Mouse (Mus musculus) embryonic facial prominence, embryonic 13.5 days (tissue): ENCODE data around the gene Adm2. TPM values are rescaled to one million over a fixed set of nuclear protein-coding genes. Genes with fewer than 3 reads are reported as not detected.

Experiments
- ATAC-seq: fragments of 200-750 bp; cut with Nextera tagmentation; 2 replicates; pipeline ENCODE4 v1.8.0; 2017; ENCODE audit warnings: low read depth; ENCODE audit not compliant: insufficient number of reproducible peaks, insufficient read depth, low FRiP score, low TSS enrichment
- H3K27ac ChIP-seq: fragments of 300-500 bp; sonication (generic); 2 replicates; pipeline ENCODE4 v1.5.1; 2015; ENCODE audit warnings: moderate library complexity, mild to moderate bottlenecking, inconsistent platforms
- H3K27me3 ChIP-seq: fragments of 300-500 bp; sonication (generic); 2 replicates; pipeline ENCODE4 v1.6.1; 2015; ENCODE audit warnings: mild to moderate bottlenecking, inconsistent platforms
- H3K36me3 ChIP-seq: fragments of 300-500 bp; sonication (generic); 2 replicates; pipeline ENCODE4 v1.6.1; 2015; ENCODE audit warnings: mild to moderate bottlenecking, inconsistent platforms
- H3K4me1 ChIP-seq: fragments of 300-500 bp; sonication (generic); 2 replicates; pipeline ENCODE4 v1.6.1; 2015; ENCODE audit warnings: inconsistent platforms
- H3K4me2 ChIP-seq: fragments of 300-500 bp; sonication (generic); 2 replicates; pipeline ENCODE4 v1.6.1; 2015; ENCODE audit warnings: moderate library complexity, mild to moderate bottlenecking, inconsistent platforms
- H3K4me3 ChIP-seq: fragments of 300-500 bp; sonication (generic); 2 replicates; pipeline ENCODE4 v1.5.1; 2015; ENCODE audit warnings: mild to moderate bottlenecking, inconsistent platforms
- H3K9ac ChIP-seq: fragments of 300-500 bp; sonication (generic); 2 replicates; pipeline ENCODE4 v1.6.1; 2015; ENCODE audit warnings: mild to moderate bottlenecking, inconsistent platforms
- H3K9me3 ChIP-seq: fragments of 300-500 bp; sonication (generic); 2 replicates; pipeline ENCODE4 v1.6.1; 2016; ENCODE audit warnings: inconsistent platforms
- WGBS: fragments of 180-500 bp; shearing (Covaris S2); methylation state at CpG from one replicate; pipeline ENCODE4 v1.1.7; 2015; ENCODE audit warnings: mixed read lengths; 5-methylcytosine and 5-hydroxymethylcytosine counted together
- polyA plus RNA-seq: library from polyadenylated mRNA; unstranded; fragments of >200 nt; fragmentation: Nextera tagmentation; extraction: Ambion mirVana; gene quantifications from 2 replicates; pipeline ENCODE4 v1.2.1, GENCODE M21; 2015

Gene Adm2
- polyA plus RNA-seq, 1 experiment from 2014 or later = not detected

DNA sequence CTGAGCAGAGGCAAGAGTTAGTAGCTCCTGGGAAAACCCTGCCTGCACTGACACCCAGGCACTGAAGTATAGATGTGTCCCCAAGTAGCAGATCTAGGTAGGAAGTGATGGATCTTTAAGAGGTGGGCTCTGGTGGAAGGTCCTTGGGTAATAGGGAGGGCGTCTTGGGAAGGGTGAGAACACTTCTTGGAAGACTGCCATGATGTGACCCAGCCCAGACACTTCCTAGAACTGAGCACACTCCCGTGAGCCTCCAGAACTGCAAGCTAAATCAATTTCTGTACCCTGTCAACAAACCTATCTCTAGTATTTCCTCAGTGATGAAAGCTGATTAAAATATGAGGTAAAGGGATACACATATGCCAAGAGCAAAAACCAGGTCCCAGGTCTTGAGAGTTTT, 29.7 kb upstream of the Adm2 start:
- H3K4me2 ChIP-seq = no peak overlapping the region
- 82% methylated on average over 2 of the region's 2 CpGs for WGBS
- no peaks in the 10 kb centered on the region for H3K4me1 ChIP-seq
- H3K9ac ChIP-seq = no peak overlapping the region
- H3K9me3 ChIP-seq = no peaks in the 10 kb centered on the region
- ATAC-seq = no peak
- H3K27ac ChIP-seq = no peak overlapping the region
- H3K36me3 ChIP-seq = peaks cover 99% of the 10 kb centered on the region
- H3K4me3 ChIP-seq = no peak overlapping the region
- no peaks in the 10 kb centered on the region for H3K27me3 ChIP-seq

DNA sequence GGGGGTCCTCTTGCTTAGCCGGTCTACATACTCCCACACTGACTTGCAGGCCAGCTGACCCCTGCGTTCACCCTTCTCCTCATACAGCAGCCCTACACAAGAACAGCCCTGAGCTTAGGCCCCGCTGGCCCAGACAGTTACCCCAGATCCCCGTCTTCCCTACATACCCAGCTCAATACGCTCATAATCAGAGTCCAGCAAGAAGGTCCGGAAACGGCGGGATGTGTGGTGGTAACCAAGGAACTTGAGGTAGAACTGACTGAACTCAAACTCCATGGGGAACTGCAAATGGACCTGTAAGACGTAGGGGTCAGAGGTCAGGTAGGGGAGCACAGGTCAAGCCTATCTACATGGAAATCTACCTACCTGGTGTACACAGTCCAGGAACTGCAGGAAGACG, 28.7 kb upstream of the Adm2 start:
- peaks cover 95% of the 10 kb centered on the region for H3K36me3 ChIP-seq
- ATAC-seq = no peak
- H3K4me1 ChIP-seq = no peaks in the 10 kb centered on the region
- no peaks in the 10 kb centered on the region for H3K9me3 ChIP-seq
- no peak overlapping the region for H3K9ac ChIP-seq
- H3K27me3 ChIP-seq = no peaks in the 10 kb centered on the region
- 92% methylated on average over 10 of the region's 10 CpGs for WGBS
- H3K4me2 ChIP-seq = no peak overlapping the region
- H3K4me3 ChIP-seq = no peak overlapping the region
- H3K27ac ChIP-seq = no peak overlapping the region

DNA sequence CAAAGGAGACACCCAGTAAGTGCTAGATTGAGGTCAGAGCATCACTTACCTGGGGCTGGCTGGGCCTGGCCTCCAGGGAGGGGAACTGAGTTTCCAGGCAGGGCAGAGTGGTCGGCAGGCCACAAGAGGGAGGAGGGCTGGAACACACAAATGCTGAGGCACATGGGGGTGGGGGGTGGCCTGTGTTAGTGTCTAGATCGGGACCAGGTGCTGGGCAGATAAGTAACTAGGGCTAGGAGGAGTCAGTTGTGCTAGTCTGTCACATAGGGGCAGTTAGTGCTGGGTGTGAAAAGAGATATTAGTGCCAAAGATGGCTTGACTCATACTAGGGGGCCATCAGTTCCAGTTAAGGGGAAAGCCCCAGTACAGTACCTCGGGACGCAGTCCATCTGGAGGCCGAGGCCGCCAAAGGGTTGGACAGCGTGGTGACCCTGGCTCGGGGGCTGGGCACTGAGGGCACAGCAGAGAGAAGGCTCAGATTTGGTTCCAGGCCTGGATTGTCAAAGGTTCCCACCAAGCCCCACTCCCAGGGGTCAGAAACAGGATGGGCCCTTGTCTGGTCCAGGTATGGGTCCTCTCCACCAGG, 26.8 kb upstream of the Adm2 start:
- Histone ChIP-seq H3K4me1 (no peaks in the 10 kb centered on the region), H3K9ac (no peak overlapping the region), H3K27ac (no peak overlapping the region), H3K4me3 (no peak overlapping the region), H3K9me3 (no peaks in the 10 kb centered on the region), H3K27me3 (no peaks in the 10 kb centered on the region), H3K4me2 (no peak overlapping the region), H3K36me3 (peaks cover 93% of the 10 kb centered on the region)
- ATAC-seq = no peak
- 90% methylated on average over 8 of the region's 8 CpGs for WGBS

DNA sequence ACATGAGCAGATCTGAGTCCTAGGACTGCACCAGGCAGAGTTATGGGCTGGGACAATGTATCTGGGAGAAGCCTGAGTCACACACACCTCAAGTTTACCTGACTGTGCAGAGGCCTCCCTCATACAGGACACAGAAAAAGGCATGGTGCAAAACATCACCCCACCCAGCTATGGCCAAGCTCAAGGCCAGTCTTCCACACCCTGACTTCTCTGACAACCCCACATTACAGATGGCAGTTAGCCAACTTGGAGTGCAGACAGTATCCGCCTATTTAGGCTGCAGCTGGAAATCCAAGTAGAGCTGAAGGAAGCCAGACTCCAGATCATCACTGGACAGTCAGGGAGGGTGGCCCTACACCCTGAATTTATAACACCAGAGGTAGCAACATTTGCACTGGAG, 26.1 kb upstream of the Adm2 start:
- WGBS = 78% methylated on average over 1 of the region's 1 CpGs

DNA sequence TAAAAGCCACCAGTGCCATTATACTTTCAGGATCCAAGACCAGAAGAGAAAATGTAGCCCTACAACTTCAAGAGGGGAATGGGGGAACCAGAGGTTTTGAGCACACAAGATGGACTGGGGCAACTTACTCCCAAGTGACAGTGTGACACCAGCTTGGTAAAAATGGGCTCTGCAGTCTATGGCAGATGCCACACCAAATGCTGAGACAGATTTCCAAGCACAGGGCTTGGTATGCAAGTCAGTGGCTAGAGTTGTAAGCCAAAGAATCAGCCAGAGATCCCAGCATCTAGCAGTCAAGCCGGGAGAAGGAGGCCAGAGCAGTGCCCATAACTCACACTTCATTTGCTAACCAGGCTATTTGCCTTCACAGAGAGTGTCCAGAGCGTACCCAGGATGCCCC, 24.8 kb upstream of the Adm2 start:
- Histone ChIP-seq H3K4me1 (no peaks in the 10 kb centered on the region), H3K9ac (no peak overlapping the region), H3K36me3 (peaks cover 94% of the 10 kb centered on the region), H3K4me2 (no peak overlapping the region), H3K27me3 (no peaks in the 10 kb centered on the region), H3K27ac (no peak overlapping the region), H3K9me3 (no peaks in the 10 kb centered on the region), H3K4me3 (no peak overlapping the region)
- WGBS = 97% methylated on average over 2 of the region's 2 CpGs
- ATAC-seq = no peak

More for the DNA sequence above, 26.1 kb upstream of the Adm2 start:
- H3K9me3 ChIP-seq = no peaks in the 10 kb centered on the region
- no peak overlapping the region for H3K27ac ChIP-seq
- H3K4me1 ChIP-seq = no peaks in the 10 kb centered on the region
- ATAC-seq = no peak
- H3K4me3 ChIP-seq = no peak overlapping the region
- no peaks in the 10 kb centered on the region for H3K27me3 ChIP-seq
- H3K36me3 ChIP-seq = peaks cover 93% of the 10 kb centered on the region
- H3K4me2 ChIP-seq = no peak overlapping the region
- no peak overlapping the region for H3K9ac ChIP-seq

DNA sequence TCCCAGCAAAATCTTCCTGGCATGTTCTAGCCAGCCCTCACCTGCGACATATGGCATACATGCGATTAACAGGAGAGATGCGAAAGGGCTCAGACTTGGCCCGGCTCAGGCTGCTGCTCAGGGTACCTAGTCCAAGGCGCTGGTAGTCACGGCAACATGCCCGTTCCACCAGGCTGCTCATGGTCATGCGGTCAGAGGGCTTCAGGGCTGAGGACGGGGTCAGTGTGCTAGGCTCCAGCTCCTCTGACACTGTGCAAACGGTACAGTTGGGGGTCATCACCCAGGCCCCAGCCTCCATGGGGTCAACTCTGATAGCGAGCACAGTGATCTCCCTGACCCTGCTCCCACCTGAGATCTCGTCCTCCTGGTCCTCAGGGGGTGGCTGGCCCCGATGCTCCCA, 22.3 kb upstream of the Adm2 start:
- no peaks in the 10 kb centered on the region for H3K27me3 ChIP-seq
- no peak overlapping the region for H3K27ac ChIP-seq
- H3K9me3 ChIP-seq = no peaks in the 10 kb centered on the region
- 95% methylated on average over 13 of the region's 13 CpGs for WGBS
- no peaks in the 10 kb centered on the region for H3K4me1 ChIP-seq
- H3K9ac ChIP-seq = no peak overlapping the region
- no peak overlapping the region for H3K4me2 ChIP-seq
- no peak overlapping the region for H3K4me3 ChIP-seq
- ATAC-seq = no peak
- H3K36me3 ChIP-seq = peaks cover 94% of the 10 kb centered on the region

DNA sequence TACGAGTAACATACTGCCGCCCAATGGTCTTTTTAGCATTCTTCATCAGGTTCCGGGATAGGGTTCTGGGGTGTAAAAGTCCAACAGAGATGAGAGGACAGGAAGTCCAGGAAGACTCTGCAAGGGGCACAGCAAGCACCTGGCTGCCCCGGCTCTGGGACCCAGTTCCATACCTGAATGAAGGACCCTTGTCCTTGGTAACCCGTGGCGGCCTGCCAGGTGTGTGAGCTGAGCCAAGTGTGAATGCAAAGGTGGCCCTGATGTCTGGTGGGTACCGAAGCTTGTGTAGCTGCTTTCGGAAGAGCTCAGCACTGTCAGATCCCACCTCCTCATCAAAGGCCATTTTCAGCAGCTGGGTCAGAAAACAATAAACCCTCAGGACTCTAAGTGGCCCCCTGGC, 21.9 kb upstream of the Adm2 start:
- Histone ChIP-seq H3K4me2 (no peak overlapping the region), H3K27ac (no peak overlapping the region), H3K4me3 (no peak overlapping the region), H3K4me1 (no peaks in the 10 kb centered on the region), H3K9me3 (no peaks in the 10 kb centered on the region), H3K27me3 (no peaks in the 10 kb centered on the region), H3K9ac (no peak overlapping the region), H3K36me3 (peaks cover 94% of the 10 kb centered on the region)
- no peak for ATAC-seq
- WGBS = 94% methylated on average over 8 of the region's 8 CpGs

DNA sequence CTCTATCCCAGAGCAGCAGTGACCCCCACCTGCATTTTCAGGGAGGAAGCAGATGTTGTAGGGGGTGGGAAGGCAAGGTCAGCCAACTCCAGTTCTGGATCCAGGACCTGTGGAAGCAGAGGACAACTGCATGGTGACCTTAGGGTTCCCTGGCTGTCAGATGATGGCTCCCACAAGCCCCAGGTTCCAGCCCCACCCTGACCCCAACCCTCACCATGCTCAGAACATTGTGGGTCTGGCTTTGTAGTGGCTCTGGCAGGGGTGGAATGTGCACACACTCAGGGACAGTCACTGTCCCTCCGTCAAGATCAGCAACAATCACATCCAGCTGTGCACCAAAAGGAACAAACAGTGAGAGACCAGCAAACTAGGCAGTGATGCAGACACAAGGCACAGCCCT, 16.6 kb upstream of the Adm2 start:
- no peak overlapping the region for H3K4me2 ChIP-seq
- no peak overlapping the region for H3K9ac ChIP-seq
- no peak overlapping the region for H3K4me3 ChIP-seq
- peaks cover 13% of the 10 kb centered on the region for H3K4me1 ChIP-seq
- WGBS = 54% methylated on average over 1 of the region's 1 CpGs
- H3K9me3 ChIP-seq = no peaks in the 10 kb centered on the region
- H3K36me3 ChIP-seq = peaks cover 71% of the 10 kb centered on the region
- no peak for ATAC-seq
- no peak overlapping the region for H3K27ac ChIP-seq
- no peaks in the 10 kb centered on the region for H3K27me3 ChIP-seq

DNA sequence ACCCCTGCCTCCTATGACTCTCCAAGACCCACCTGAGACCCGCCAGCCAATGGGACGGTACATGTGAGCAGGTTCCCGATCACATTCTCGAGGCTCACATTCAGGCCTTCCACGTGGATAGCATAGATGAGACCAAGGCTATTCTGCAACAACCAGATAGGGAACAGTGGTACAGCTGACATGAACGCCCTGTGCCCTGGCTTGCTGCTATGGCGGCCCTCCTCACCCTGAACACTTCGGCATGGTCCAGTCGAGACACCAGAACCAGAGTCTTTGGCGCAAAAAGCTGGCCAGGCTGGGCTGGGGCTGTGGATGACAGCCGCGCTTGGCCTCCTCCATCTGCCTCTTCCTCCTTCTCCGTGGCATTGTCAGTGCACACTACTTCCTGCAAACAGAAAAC, 15.1 kb upstream of the Adm2 start:
- no peak for ATAC-seq
- WGBS = 92% methylated on average over 13 of the region's 13 CpGs

DNA sequence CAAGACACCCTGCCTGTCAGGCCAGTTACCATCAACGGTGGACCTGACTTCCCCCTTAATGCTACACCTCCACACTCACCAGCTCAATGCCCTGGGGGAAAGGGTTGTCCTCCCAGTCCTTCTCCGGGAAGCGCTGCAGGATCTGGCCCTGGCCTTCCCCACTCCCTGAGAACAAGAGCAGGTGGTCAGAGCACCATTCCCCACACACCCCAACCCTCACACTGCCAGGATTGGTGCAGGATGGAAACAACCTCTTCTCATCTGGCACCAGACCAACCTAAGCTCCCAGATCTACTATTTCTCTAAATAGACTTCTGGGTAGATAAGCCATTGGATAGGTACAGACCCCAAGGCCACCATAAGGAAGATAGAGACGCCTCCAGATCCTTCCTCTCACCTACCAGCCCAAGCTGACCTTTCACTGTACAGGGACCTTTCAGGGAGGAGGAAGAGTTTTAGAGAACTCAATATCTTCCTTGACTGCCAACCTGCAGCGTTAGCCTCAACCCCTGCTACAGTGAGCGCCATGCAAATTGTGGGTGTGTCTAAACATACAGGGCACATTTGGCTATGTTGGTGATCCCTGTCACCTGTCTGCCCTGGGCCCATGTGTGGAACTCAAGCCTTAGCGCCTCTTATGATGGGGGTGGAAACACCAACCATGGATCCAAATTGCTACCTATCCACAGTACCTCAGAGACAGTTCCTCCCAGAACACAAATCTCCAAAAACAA, 13.9 kb upstream of the Adm2 start:
- H3K9me3 ChIP-seq = no peaks in the 10 kb centered on the region
- H3K9ac ChIP-seq = no peak overlapping the region
- H3K4me1 ChIP-seq = peaks cover 25% of the 10 kb centered on the region
- no peak overlapping the region for H3K4me2 ChIP-seq
- H3K36me3 ChIP-seq = peaks cover 45% of the 10 kb centered on the region
- 76% methylated on average over 7 of the region's 7 CpGs for WGBS
- H3K4me3 ChIP-seq = no peak overlapping the region
- no peak overlapping the region for H3K27ac ChIP-seq
- H3K27me3 ChIP-seq = no peaks in the 10 kb centered on the region
- ATAC-seq = no peak

More for the DNA sequence above, 15.1 kb upstream of the Adm2 start:
- Histone ChIP-seq H3K9ac (no peak overlapping the region), H3K4me1 (peaks cover 15% of the 10 kb centered on the region), H3K27me3 (no peaks in the 10 kb centered on the region), H3K4me2 (no peak overlapping the region), H3K9me3 (no peaks in the 10 kb centered on the region), H3K4me3 (no peak overlapping the region), H3K27ac (no peak overlapping the region), H3K36me3 (peaks cover 56% of the 10 kb centered on the region)

DNA sequence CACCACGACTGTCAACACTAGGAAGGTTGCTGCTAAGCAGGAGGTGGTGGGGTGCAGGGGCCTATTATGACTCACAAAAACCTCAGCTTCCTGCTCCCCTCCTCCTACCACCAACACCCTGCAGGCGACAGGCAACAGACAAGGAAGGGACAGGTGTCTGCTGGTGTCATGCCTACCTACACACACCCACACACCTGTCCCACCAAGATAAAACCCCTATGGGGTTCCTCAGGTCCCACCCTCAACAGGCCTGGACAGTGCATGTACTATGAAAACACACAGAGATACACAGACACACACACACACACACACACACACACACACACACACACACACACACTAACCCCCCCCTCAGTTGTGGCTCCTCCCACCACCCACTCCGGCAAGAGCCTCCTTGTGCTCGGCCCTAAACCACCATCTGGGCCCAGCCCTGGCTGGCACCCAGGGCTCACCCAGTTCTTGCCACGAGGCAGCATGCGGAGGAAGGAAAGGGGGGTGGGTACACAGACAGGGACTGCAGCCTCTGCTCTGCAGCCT, 12.5 kb upstream of the Adm2 start:
- no peak overlapping the region for H3K4me3 ChIP-seq
- peaks cover 33% of the 10 kb centered on the region for H3K4me1 ChIP-seq
- H3K9ac ChIP-seq = 0 out of 2 replicates have a peak overlapping the region, but pooled peaks have one; percentile 11
- no peak for ATAC-seq
- peaks cover 30% of the 10 kb centered on the region for H3K36me3 ChIP-seq
- no peak overlapping the region for H3K4me2 ChIP-seq
- WGBS = 71% methylated on average over 6 of the region's 6 CpGs
- H3K27ac ChIP-seq = no peak overlapping the region
- no peaks in the 10 kb centered on the region for H3K9me3 ChIP-seq
- H3K27me3 ChIP-seq = no peaks in the 10 kb centered on the region

DNA sequence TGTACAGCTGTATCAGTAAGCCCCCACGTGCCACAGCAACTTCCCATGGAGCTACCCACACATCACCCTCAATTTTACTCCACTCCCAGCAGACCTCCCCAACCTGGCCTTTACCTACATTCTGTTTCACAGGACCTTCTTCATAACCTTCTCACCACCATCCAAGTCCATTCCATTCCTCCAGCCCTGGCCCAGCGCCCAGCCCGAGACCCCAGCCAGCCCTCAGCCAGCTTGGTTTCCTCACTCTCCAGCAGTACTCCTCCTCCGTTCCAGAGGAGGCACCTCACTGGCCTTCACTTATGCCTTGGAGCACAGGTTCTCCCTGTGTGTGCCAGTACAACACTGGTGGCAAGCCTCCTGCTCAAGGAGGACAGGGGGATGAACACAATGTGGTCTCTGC, 9.2 kb upstream of the Adm2 start:
- H3K27me3 ChIP-seq = no peaks in the 10 kb centered on the region
- H3K4me3 ChIP-seq = 0 out of 2 replicates have a peak overlapping the region, but pooled peaks have one; percentile 92
- H3K4me2 ChIP-seq = peak overlapping the region; percentile 92
- ATAC-seq = no peak
- no peak overlapping the region for H3K27ac ChIP-seq
- H3K4me1 ChIP-seq = peaks cover 38% of the 10 kb centered on the region
- no peaks in the 10 kb centered on the region for H3K36me3 ChIP-seq
- 77% methylated on average over 4 of the region's 4 CpGs for WGBS
- no peaks in the 10 kb centered on the region for H3K9me3 ChIP-seq
- H3K9ac ChIP-seq = peak overlapping the region; percentile 27; the same call in 1 of the 2 replicates
